Mouse (Mus musculus) ES-Bruce4 (cell line): ENCODE measurements around the gene Armc6.

ENCODE experiments used
- CTCF ChIP-seq: IDR thresholded peaks from one replicate; pipeline ENCODE4 v1.8.1; 2011; ENCODE audit warnings: low read depth, low read length
- EP300 ChIP-seq: IDR thresholded peaks from 2 replicates; pipeline ENCODE4 v1.6.1; 2011; ENCODE audit warnings: low read depth, low read length; ENCODE audit not compliant: insufficient read depth
- POLR2A ChIP-seq: IDR thresholded peaks from one replicate; pipeline ENCODE4 v1.8.1; 2011; ENCODE audit warnings: low read length; ENCODE audit not compliant: insufficient read depth

DNA sequence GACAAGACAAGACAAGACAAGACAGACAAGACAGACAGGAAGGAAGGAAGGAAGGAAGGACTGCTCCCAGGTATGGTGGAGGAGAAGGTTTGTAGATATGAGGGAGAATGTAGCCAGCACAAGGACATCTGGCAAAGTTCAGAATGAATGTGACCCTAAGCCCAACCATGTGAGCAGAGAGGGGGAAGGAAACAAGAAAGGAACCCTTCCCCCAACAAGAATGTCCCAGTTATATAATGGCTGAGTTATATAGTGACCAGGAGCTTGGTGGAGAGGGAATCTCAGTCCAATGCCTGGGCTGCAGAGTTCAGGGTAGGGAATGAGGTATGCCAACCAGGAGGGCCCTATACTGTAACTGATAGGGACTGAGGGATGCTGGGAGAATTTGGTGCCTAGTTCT lies 16.8 kb downstream of the Armc6 start:
- TF ChIP-seq CTCF: no peak
- TF ChIP-seq POLR2A: no peak
- no peak for TF ChIP-seq EP300
